Mouse (Mus musculus) kidney, adult 2 months (tissue): Measurements from ENCODE around the gene Zfp979.
"Not testable (repeated sequence)": the region's sequence is repeated elsewhere in the genome, so short reads cannot be mapped to it uniquely, and the experiment has no call there.

Experiments
- CTCF ChIP-seq: fragments of 200-500 bp; conservative IDR thresholded peaks from 2 replicates; pipeline ENCODE4 v1.5.1; 2011; ENCODE audit warnings: low read depth, mild to moderate bottlenecking, control low read depth, low read length, moderate library complexity, mixed read lengths; ENCODE audit not compliant: insufficient read depth, insufficient read length
- POLR2A ChIP-seq: fragments of 200-500 bp; IDR thresholded peaks from one replicate; pipeline ENCODE4 v1.6.1; 2011; ENCODE audit warnings: low read depth, low read length, control low read depth

- not testable (repeated sequence) for TF ChIP-seq CTCF, POLR2A
These were observed 381 bp downstream of the Zfp979 start for GRCm38 (mm10) chr4:147641932-147642331.
